Mouse (Mus musculus): Measurements from ENCODE around the gene Pomt2. TPM values are rescaled to one million over a fixed set of nuclear protein-coding genes. Genes with fewer than 3 reads are reported as not detected.

Pomt2 gene
- total RNA-seq, 2 experiments from 2014 or later: 21.0 to 22.8 TPM

DNA sequence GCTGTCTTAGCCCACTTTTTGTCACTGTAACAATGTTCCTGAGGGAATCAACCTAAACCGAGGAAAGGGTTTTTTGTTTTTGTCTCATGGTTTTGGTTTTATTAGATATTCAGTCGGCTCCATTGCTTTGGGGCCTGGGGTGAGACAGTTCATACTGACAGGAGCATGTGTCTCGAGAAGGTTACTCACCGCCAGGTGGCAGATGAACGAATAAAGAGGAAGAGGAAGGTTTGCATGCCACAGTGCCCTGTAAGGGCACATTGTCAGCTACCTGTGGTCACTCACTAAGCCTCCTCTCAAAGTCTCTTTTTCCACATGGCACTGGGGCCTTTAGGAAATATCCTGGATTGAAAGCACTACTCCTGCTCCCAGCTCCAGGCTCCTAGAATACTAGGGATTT, 77.2 kb downstream of the Pomt2 start:
- intact Hi-C loops (cut with DNase I): no loop called here
- DNase-seq (ENCODE audit: extremely low spot score in 1 of 2, low spot score in 2 of 2): no peak

DNA sequence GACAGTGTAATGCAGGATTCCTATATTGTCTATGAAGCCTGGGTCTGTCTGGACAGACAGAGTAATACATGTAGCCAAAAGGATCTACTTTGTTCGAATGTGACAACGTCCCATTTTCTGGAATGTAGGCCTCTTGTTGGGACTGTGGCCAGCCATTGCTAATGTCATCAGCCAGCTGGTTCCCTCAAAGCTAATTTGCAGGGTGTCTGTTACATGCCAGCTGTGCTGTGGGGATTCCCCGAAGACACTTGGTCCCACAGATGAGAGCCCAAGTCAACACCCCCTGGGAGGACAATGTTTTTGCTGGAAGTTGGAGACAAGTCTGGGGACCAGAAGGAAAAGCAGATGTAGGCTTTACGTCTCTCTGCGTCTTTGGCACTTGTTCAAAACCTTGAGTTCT, 81.3 kb downstream of the Pomt2 start:
- DNase-seq (ENCODE audit: extremely low spot score in 1 of 2, low spot score in 2 of 2): no peak
- intact Hi-C loops (cut with DNase I): no loop called here

DNA sequence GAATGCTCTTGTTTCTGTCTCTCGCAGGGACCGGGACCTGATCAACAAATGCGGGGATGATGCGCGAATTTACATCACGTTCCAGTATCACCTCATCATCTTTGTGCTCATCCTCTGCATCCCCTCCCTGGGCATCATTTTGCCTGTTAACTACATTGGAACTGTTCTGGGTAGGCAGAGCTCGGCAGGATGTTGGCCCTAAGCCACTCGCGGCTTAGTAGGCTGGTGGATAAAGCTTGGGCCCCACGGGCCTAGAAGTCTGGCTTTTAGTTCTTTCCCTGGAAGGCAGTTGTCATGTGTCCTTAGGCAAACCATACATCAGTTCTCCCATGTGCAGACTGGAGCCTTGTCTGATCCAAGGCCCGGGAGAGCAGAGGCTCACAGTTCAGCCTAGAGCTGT, 82.3 kb downstream of the Pomt2 start:
- DNase-seq (ENCODE audit: extremely low spot score in 1 of 2, low spot score in 2 of 2): no peak
- intact Hi-C loops (cut with DNase I): no loop called here

DNA sequence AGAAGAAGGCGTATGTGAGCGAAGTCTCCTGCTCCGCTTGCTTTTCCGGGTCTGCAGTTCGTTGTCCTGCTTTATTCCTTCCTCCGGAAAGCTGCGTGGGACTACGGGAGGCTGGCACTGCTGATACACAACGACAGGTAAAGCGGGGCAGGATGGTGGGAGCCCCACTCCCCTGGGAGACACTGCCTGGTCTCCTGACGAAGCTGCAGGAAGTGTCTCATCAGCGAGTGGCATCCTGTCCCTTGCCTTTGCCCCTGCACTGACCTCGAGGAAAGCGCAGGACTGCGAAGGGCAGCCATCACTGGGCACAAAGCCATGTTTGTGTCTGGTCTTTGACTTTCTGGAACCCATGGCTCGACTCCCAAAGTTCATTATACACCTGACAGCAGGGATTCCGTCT, 90.7 kb downstream of the Pomt2 start:
- intact Hi-C loops (cut with DNase I): no loop called here

More for the DNA sequence above, 90.7 kb downstream of the Pomt2 start:
- DNase-seq (ENCODE audit: extremely low spot score in 1 of 2, low spot score in 2 of 2): no peak

Other genes starting within 250 kb of the Pomt2 start
- gene Cipc, start 200.9 kb downstream of the Pomt2 start, total RNA-seq (2021): 10 to 100 TPM; 59.9 to 61.9 TPM
- 10 to 100 TPM; 45.0 to 47.8 TPM for gene Zdhhc22, start 157.5 kb downstream of the Pomt2 start, total RNA-seq (2021)
- 10 to 100 TPM; 41.9 to 46.4 TPM for gene Tmem63c, start 126.6 kb downstream of the Pomt2 start, total RNA-seq (2021)
- gene Ngb, start 45.4 kb downstream of the Pomt2 start, total RNA-seq (2021): 1 to 10 TPM; 9.3 to 10.0 TPM
- 10 to 100 TPM; 57.8 to 62.2 TPM for gene Gstz1, start 803 bp downstream of the Pomt2 start, total RNA-seq (2021)
- gene Samd15, start 51.8 kb upstream of the Pomt2 start, total RNA-seq (2021): 1 to 10 TPM; 2.6 to 3.1 TPM
- 10 to 100 TPM; 27.5 to 29.9 TPM for gene Tmed8, start 52.5 kb upstream of the Pomt2 start, total RNA-seq (2021)
- gene Noxred1, start 90.8 kb upstream of the Pomt2 start, total RNA-seq (2021): under 1 TPM; 0.71 to 0.81 TPM
- 10 to 100 TPM; 60.9 to 61.7 TPM for gene Vipas39, start 118.3 kb upstream of the Pomt2 start, total RNA-seq (2021)
- gene Ahsa1, start 118.5 kb upstream of the Pomt2 start, total RNA-seq (2021): 100 to 1,000 TPM; 157 to 158 TPM
- 1 to 10 TPM in 1 of 2 experiments, under 1 TPM in 1; 0.84 to 1.1 TPM for gene Ism2, start 151.7 kb upstream of the Pomt2 start, total RNA-seq (2021)
- 10 to 100 TPM; 61.4 to 64.8 TPM for gene Sptlc2, start 240.4 kb upstream of the Pomt2 start, total RNA-seq (2021)

Measured in left cerebral cortex, postnatal 10 days (tissue).